Mouse (Mus musculus) heart, adult 2 months (tissue): Measurements from ENCODE around the gene Ehd4.

Experiments
- CTCF ChIP-seq: fragments of 200-600 bp; IDR thresholded peaks from 2 replicates; pipeline ENCODE4 v1.8.1; 2022; ENCODE audit warnings: antibody characterized with exemption, mild to moderate bottlenecking, moderate library complexity
- EP300 ChIP-seq: fragments of 200-500 bp; IDR thresholded peaks from 2 replicates; pipeline ENCODE4 v1.6.1; 2011; ENCODE audit warnings: low read depth, low read length, control low read depth; ENCODE audit not compliant: insufficient read depth
- POLR2A ChIP-seq: fragments of 200-500 bp; IDR thresholded peaks from 2 replicates; pipeline ENCODE4 v1.6.1; 2011; ENCODE audit warnings: mild to moderate bottlenecking, low read depth, low read length, control low read depth; ENCODE audit not compliant: insufficient read depth

GRCm38 (mm10) chr2:120044101-120044603, 110.3 kb downstream of the Ehd4 start:
- no peak for TF ChIP-seq CTCF
- no peak for TF ChIP-seq POLR2A
- no peak for TF ChIP-seq EP300
